Mouse (Mus musculus) kidney, embryonic 15.5 days (tissue): ENCODE measurements around the gene Etv6. TPM values are rescaled to one million over a fixed set of nuclear protein-coding genes. Genes with fewer than 3 reads are reported as not detected.
A peak's percentile ranks its signal among the peaks of the same experiment; 100 is the strongest.

Source experiments
- ATAC-seq: fragments of 200-750 bp; cut with Nextera tagmentation; replicated peaks from 2 replicates; pipeline ENCODE4 v1.8.0; 2017; ENCODE audit warnings: moderate TSS enrichment; ENCODE audit not compliant: low FRiP score
- H3K27ac ChIP-seq: fragments of 300-500 bp; sonication (generic); 2 replicates; pipeline ENCODE4 v1.5.1; 2015; ENCODE audit warnings: mild to moderate bottlenecking, inconsistent platforms
- H3K27me3 ChIP-seq: fragments of 300-500 bp; sonication (generic); 2 replicates; pipeline ENCODE4 v1.6.1; 2015; ENCODE audit warnings: inconsistent platforms
- H3K36me3 ChIP-seq: fragments of 300-500 bp; sonication (generic); 2 replicates; pipeline ENCODE4 v1.6.1; 2015; ENCODE audit warnings: inconsistent platforms
- H3K4me1 ChIP-seq: fragments of 300-500 bp; sonication (generic); 2 replicates; pipeline ENCODE4 v1.6.1; 2015; ENCODE audit warnings: inconsistent platforms
- H3K4me2 ChIP-seq: fragments of 300-500 bp; sonication (generic); 2 replicates; pipeline ENCODE4 v1.6.1; 2015; ENCODE audit warnings: moderate library complexity, mild to moderate bottlenecking, inconsistent platforms
- H3K4me3 ChIP-seq: fragments of 300-500 bp; sonication (generic); replicated peaks from 2 replicates; pipeline ENCODE4 v1.5.1; 2015; ENCODE audit warnings: mild to moderate bottlenecking, inconsistent platforms
- H3K9ac ChIP-seq: fragments of 300-500 bp; sonication (generic); 2 replicates; pipeline ENCODE4 v1.6.1; 2015; ENCODE audit warnings: mild to moderate bottlenecking, inconsistent platforms
- H3K9me3 ChIP-seq: fragments of 300-500 bp; sonication (generic); replicated peaks from 2 replicates; pipeline ENCODE4 v1.6.1; 2016; ENCODE audit warnings: inconsistent platforms
- WGBS: fragments of 180-500 bp; shearing (Covaris S2); methylation state at CpG from one replicate; pipeline ENCODE4 v1.1.7; 2015; ENCODE audit warnings: mixed read lengths; 5-methylcytosine and 5-hydroxymethylcytosine counted together
- polyA plus RNA-seq: library from polyadenylated mRNA; unstranded; fragments of >200 nt; fragmentation: Nextera tagmentation; extraction: Ambion mirVana; gene quantifications from 2 replicates; pipeline ENCODE4 v1.2.1, GENCODE M21; 2015

Gene Etv6
- polyA plus RNA-seq, 1 experiment from 2014 or later, result 13.0 TPM

DNA sequence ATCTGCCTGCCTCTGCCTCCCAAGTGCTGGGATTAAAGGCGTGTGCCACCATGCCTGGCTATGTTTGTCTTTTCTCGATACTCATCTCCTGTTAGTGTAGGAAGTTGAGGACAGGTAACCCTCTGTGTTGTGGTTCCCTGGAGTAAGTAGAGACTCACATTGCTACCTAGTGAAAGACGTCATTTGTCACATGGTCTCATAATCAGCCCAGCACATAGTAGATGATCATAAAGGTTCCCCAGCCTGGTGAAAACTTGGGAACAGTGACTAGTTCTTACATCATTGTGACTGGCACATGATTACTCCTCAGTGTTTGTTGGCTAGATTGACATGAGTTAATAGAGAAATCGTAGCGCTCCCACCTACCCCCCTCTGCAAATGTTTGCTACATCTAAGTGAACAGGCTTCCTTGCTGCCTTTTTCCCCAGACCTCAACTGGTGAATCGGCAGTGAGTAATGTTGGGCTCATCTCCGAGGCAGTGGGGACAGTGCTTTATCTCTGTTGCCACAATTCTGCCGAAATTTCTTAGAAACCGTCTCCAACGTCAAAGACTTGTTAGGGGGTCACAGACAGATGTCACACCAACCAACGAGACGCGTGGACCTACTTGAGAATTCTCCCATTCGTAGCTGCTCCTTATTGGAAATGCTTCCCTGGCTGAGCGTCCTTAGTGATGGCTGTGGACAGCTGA lies 46.9 kb downstream of the Etv6 start:
- H3K36me3 ChIP-seq, result no peaks in the 10 kb centered on the region; the same call in 1 of the 2 replicates
- H3K4me3 ChIP-seq, result no peak overlapping the region
- H3K9me3 ChIP-seq, result no peaks in the 10 kb centered on the region
- no peak for ATAC-seq
- no peak overlapping the region for H3K27ac ChIP-seq
- 85% methylated on average over 15 of the region's 15 CpGs for WGBS
- H3K9ac ChIP-seq, result no peak overlapping the region
- no peaks in the 10 kb centered on the region for H3K27me3 ChIP-seq
- H3K4me2 ChIP-seq, result no peak overlapping the region
- 0 out of 2 replicates have a peak, but pooled peaks cover 2% of the 10 kb centered on the region for H3K4me1 ChIP-seq

DNA sequence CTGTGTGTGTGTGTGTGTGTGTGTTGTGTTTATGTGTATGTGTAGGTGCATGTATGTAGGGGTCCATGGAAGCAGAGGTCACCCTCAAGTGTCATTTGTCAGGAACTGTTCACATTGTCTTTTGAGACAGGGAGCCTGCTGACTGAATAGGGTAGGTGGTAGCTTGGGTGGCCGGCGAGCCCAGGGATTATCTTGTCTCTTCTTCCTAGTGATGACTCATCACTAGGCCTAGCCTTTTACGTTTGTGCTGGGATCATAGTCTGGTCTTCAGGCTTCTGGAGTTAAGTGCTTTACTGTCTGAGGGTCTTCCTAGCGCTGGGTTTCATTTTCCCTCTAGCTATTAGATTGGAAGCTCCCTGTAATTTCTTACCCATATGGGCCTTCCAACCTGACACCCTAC lies 47.9 kb downstream of the Etv6 start:
- Histone ChIP-seq H3K4me1 (0 out of 2 replicates have a peak, but pooled peaks cover 6% of the 10 kb centered on the region), H3K36me3 (no peaks in the 10 kb centered on the region; the same call in 1 of the 2 replicates), H3K9ac (no peak overlapping the region), H3K4me2 (no peak overlapping the region), H3K4me3 (no peak overlapping the region), H3K9me3 (no peaks in the 10 kb centered on the region), H3K27ac (no peak overlapping the region), H3K27me3 (no peaks in the 10 kb centered on the region)
- no peak; the same call in 1 of the 2 replicates for ATAC-seq
- WGBS, result 76% methylated on average over 4 of the region's 4 CpGs

GRCm38 (mm10) chr6:134086351-134086750 lies 50.9 kb downstream of the Etv6 start:
- Histone ChIP-seq H3K27ac (no peak overlapping the region), H3K4me3 (no peak overlapping the region), H3K9me3 (no peaks in the 10 kb centered on the region), H3K27me3 (no peaks in the 10 kb centered on the region), H3K4me1 (peaks cover 31% of the 10 kb centered on the region), H3K9ac (no peak overlapping the region), H3K4me2 (no peak overlapping the region), H3K36me3 (no peaks in the 10 kb centered on the region)
- 79% methylated on average over 7 of the region's 7 CpGs for WGBS
- ATAC-seq, result no peak

- Histone ChIP-seq H3K4me3 (no peak overlapping the region), H3K4me1 (peaks cover 36% of the 10 kb centered on the region), H3K36me3 (no peaks in the 10 kb centered on the region), H3K9ac (no peak overlapping the region), H3K4me2 (no peak overlapping the region), H3K27ac (no peak overlapping the region), H3K27me3 (no peaks in the 10 kb centered on the region), H3K9me3 (no peaks in the 10 kb centered on the region)
- WGBS, result 79% methylated on average over 4 of the region's 4 CpGs
- ATAC-seq, result no peak
Measured at GRCm38 (mm10) chr6:134087709-134088108, 52.2 kb downstream of the Etv6 start.

DNA sequence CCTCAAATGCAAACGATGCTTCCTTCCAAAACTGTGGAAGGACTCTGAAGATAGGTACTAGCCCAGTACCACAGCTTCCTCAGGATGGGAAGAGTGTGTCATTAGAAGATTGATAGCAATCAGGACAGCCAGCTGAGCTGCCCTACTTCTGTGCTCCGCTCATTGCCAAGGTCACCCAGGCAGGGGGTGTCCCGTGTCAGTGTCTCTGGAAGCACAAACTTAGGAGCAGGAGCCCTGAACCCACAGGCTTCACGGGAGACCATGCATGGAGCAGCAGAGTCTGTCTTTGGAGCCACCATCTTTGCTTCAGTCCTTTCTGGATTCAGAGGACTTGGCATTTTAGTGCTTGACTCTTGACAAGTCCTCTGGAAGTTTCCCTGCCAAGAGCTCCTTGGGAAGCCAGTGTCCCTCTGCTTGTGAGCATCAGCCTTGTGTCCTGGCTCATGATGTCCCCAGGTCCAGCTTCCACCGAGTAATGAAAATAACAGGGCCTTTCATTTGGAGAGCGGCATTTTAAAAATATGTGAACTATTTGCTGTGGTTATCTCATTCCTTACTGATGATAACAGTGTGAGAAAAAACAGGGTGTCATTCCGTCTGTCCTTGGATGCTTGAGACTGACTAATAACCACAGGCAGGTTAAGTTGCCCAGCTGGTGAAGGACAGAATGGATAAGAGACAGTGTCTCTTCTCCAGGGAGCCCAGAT lies 54.3 kb downstream of the Etv6 start:
- H3K27me3 ChIP-seq, result no peaks in the 10 kb centered on the region
- 65% methylated on average over 7 of the region's 7 CpGs for WGBS
- peaks cover 36% of the 10 kb centered on the region for H3K4me1 ChIP-seq
- peaks cover 12% of the 10 kb centered on the region; the same call in 1 of the 2 replicates for H3K36me3 ChIP-seq
- H3K4me2 ChIP-seq, result no peak overlapping the region
- H3K4me3 ChIP-seq, result no peak overlapping the region
- no peak overlapping the region for H3K9ac ChIP-seq
- H3K27ac ChIP-seq, result peak overlapping the region; percentile 5; the same call in 1 of the 2 replicates
- no peak for ATAC-seq
- H3K9me3 ChIP-seq, result no peaks in the 10 kb centered on the region

- WGBS, result 40% methylated on average over 4 of the region's 4 CpGs
- Histone ChIP-seq H3K9ac (no peak overlapping the region), H3K9me3 (no peaks in the 10 kb centered on the region), H3K4me2 (no peak overlapping the region), H3K4me1 (peaks cover 36% of the 10 kb centered on the region), H3K27ac (peak overlapping the region; percentile 5; the same call in 1 of the 2 replicates), H3K27me3 (no peaks in the 10 kb centered on the region), H3K4me3 (no peak overlapping the region), H3K36me3 (peaks cover 12% of the 10 kb centered on the region; the same call in 1 of the 2 replicates)
- no peak for ATAC-seq
Measured at GRCm38 (mm10) chr6:134090378-134090692, 54.8 kb downstream of the Etv6 start.

DNA sequence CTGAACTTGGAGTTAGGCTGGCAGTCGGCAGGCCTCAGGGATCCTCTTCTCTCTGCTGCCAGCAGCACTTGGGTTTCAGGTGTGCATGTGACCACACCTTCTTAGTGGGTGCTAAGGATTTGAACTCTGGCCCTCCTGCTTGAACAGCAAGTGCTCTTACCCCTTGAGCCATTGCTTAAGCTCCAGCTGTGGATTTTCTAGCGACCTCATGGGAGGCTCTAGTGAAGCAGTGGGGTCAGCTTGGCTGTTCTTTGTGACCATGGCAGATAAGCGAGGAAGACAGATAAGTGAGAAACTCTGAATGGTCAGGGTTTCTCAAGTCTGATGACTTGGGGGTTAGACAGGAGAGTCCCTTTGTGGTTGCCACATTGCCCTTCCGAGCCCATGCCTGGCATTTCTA lies 55.4 kb downstream of the Etv6 start:
- Histone ChIP-seq H3K9me3 (no peaks in the 10 kb centered on the region), H3K4me3 (no peak overlapping the region), H3K36me3 (peaks cover 12% of the 10 kb centered on the region; the same call in 1 of the 2 replicates), H3K4me2 (no peak overlapping the region), H3K4me1 (peaks cover 36% of the 10 kb centered on the region), H3K9ac (no peak overlapping the region), H3K27me3 (no peaks in the 10 kb centered on the region), H3K27ac (0 out of 2 replicates have a peak overlapping the region, but pooled peaks have one; percentile 15)
- 89% methylated on average over 4 of the region's 4 CpGs for WGBS
- ATAC-seq, result no peak

DNA sequence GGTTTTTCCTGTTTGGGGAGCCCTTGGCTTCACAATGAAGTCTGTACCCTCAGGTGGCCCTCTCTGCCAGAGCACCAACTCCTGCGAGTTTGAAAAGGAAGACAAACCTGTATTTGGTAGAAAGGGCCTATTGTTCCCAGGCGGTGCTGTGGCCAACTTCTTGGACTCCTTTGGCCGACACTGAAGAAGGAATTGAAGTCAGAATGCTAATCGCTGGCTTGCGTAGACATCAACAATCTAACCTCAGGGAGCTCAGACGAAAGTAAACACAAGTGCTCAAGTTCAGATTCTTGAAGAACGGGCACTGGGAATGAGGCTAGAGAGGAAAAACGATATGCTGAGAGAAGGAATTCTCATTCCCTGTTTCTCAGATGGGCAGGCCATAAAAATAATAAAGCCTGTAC lies 55.9 kb downstream of the Etv6 start:
- no peak overlapping the region for H3K4me2 ChIP-seq

DNA sequence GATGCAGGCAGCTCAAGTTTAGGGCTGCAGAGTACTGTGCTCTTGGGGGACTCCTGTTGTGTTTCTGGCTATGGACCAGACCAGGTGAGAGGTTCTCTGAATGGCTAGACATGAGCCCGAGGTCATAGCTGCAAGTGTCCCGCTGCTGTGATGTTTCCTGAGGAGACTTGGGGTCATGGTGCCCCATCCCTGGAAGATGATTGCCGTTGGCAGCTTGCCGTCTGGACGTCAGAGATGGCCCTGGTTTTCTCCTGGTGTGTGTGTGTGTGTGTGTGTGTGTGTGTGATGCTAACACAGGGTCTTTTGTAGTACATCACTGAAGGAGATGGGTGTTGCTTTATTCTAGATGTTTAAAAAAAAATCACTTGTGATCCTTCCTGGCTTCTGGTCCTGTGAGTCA lies 58.6 kb downstream of the Etv6 start:
- no peak overlapping the region for H3K4me3 ChIP-seq
- 94% methylated on average over 5 of the region's 5 CpGs for WGBS
- H3K4me2 ChIP-seq, result no peak overlapping the region
- H3K4me1 ChIP-seq, result peaks cover 25% of the 10 kb centered on the region
- no peaks in the 10 kb centered on the region for H3K27me3 ChIP-seq
- H3K9me3 ChIP-seq, result no peaks in the 10 kb centered on the region
- no peak overlapping the region for H3K9ac ChIP-seq
- peaks cover 12% of the 10 kb centered on the region; the same call in 1 of the 2 replicates for H3K36me3 ChIP-seq
- no peak overlapping the region for H3K27ac ChIP-seq
- ATAC-seq, result no peak

More for the DNA sequence above, 55.9 kb downstream of the Etv6 start:
- Histone ChIP-seq H3K9ac (no peak overlapping the region), H3K27me3 (no peaks in the 10 kb centered on the region), H3K36me3 (peaks cover 12% of the 10 kb centered on the region; the same call in 1 of the 2 replicates), H3K9me3 (no peaks in the 10 kb centered on the region), H3K4me3 (no peak overlapping the region), H3K4me1 (peaks cover 36% of the 10 kb centered on the region), H3K27ac (peak overlapping the region; percentile 15)
- WGBS, result 50% methylated on average over 8 of the region's 8 CpGs
- ATAC-seq, result no peak; the same call in 1 of the 2 replicates

DNA sequence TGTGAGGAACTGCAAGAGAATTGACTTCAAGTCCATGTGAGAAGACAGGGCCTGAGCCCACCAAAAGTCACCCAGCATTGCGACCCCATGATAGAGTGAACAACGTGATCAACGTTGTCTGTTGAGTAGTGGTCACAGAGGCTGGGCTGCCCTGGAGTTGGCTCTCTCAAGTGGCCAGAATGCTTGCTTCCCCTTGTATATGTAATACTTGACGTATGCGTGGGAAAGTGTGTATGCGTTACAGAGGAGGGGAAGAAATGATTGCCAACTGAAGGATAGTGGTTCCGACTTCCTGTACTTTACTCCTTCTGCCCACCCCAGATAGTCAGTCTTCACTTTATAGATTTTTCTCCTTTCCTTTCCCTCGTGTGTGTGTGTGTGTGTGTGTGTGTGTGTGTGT lies 59.1 kb downstream of the Etv6 start:
- no peak overlapping the region for H3K4me2 ChIP-seq
- H3K4me1 ChIP-seq, result peaks cover 20% of the 10 kb centered on the region
- H3K27ac ChIP-seq, result no peak overlapping the region
- peaks cover 12% of the 10 kb centered on the region; the same call in 1 of the 2 replicates for H3K36me3 ChIP-seq
- ATAC-seq, result no peak
- H3K9ac ChIP-seq, result no peak overlapping the region
- 93% methylated on average over 8 of the region's 8 CpGs for whole genome bisulfite sequencing
- no peak overlapping the region for H3K4me3 ChIP-seq
- H3K9me3 ChIP-seq, result no peaks in the 10 kb centered on the region
- no peaks in the 10 kb centered on the region for H3K27me3 ChIP-seq

DNA sequence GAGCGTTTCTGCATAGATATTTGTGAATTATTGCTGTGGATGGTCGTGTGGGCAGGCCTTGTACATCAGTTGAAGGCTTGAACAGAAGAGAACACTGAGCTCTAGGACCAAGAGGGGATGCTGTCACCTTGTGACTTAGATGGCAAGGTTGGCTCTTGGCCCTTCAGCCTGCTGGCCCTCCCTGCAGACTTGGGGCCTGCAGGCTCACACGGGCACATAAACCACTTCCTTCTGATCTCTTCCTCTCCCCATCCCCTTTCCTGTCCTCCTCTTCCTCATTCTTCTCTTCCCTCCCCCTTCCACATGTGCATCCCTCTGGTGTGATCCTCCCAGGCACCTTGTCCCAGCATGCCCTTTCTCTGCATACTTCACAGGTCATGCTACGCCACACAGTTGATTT lies 60.1 kb downstream of the Etv6 start:
- H3K27ac ChIP-seq, result no peak overlapping the region
- H3K27me3 ChIP-seq, result no peaks in the 10 kb centered on the region
- H3K9me3 ChIP-seq, result no peaks in the 10 kb centered on the region
- WGBS, result 61% methylated on average over 4 of the region's 4 CpGs
- no peak overlapping the region for H3K4me3 ChIP-seq
- no peak for ATAC-seq
- H3K4me2 ChIP-seq, result no peak overlapping the region
- no peak overlapping the region for H3K9ac ChIP-seq
- H3K4me1 ChIP-seq, result peaks cover 12% of the 10 kb centered on the region
- peaks cover 12% of the 10 kb centered on the region; the same call in 1 of the 2 replicates for H3K36me3 ChIP-seq

- Histone ChIP-seq H3K4me3 (no peak overlapping the region), H3K27ac (no peak overlapping the region), H3K9me3 (no peaks in the 10 kb centered on the region), H3K4me1 (0 out of 2 replicates have a peak, but pooled peaks cover 3% of the 10 kb centered on the region), H3K27me3 (no peaks in the 10 kb centered on the region), H3K36me3 (no peaks in the 10 kb centered on the region), H3K4me2 (no peak overlapping the region), H3K9ac (no peak overlapping the region)
- WGBS, result 86% methylated on average over 11 of the region's 11 CpGs
- no peak for ATAC-seq
Measured at GRCm38 (mm10) chr6:134099976-134100743, 64.7 kb downstream of the Etv6 start.
